Mouse (Mus musculus) olfactory bulb, adult 2 months (tissue): ENCODE measurements at regions not wholly inside any gene's neighbourhood (a gene's known extent, or its start where the extent isn't known, plus 50 kb on each side); places are given as distances from the start of the nearest gene placed in this dataset.

Source experiments
- CTCF ChIP-seq: fragments of 200-500 bp; IDR thresholded peaks from 2 replicates; pipeline ENCODE4 v1.5.1; 2012; ENCODE audit warnings: low read depth, mild to moderate bottlenecking, low read length, moderate library complexity; ENCODE audit not compliant: insufficient read depth
- POLR2A ChIP-seq: fragments of 200-500 bp; IDR thresholded peaks from 2 replicates; pipeline ENCODE4 v1.6.1; 2012; ENCODE audit warnings: mild to moderate bottlenecking, low read depth, low read length, moderate library complexity; ENCODE audit not compliant: insufficient read depth

DNA sequence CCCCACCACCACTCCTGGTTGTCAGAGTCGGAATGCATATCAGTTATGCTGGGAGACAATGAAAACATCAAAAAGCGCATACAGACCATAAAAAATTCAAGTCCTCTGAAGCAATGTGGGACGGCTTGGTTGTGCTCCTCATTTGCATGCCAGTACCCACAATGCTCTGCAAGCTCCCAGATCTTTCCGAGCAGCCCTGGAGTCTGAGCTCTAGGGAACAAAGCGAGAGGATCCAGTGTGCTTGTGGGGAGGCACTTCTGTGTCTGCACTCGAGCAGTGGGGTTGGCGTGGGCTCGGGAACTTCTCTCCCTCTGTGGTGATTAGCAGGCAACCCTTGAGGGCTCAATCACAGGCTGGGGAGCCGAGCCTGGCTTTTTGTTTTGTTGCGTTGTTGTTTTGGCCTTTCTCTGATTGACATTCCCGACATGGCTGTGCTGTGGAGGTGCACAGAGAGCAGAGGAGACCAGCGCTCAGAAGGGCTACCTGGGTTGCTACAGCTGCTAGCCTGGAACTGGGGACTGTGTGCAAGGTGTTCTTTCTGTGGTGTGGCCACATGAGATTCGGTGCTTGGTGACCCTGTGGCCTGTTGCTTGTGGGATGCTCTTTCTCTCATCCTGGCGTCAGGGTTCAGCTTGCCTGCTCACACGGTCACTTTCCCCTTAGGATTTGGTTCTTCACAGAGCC lies 66.1 kb upstream of the Habp2 start:
- TF ChIP-seq POLR2A (no peak), CTCF (no peak)
